Mouse (Mus musculus) kidney, embryonic 15.5 days (tissue): ENCODE data around the gene Csnk2a1. TPM values are rescaled to one million over a fixed set of nuclear protein-coding genes. Genes with fewer than 3 reads are reported as not detected.

Experiments
- ATAC-seq: fragments of 200-750 bp; cut with Nextera tagmentation; replicated peaks from 2 replicates; pipeline ENCODE4 v1.8.0; 2017; ENCODE audit warnings: moderate TSS enrichment; ENCODE audit not compliant: low FRiP score
- H3K27ac ChIP-seq: fragments of 300-500 bp; sonication (generic); 2 replicates; pipeline ENCODE4 v1.5.1; 2015; ENCODE audit warnings: mild to moderate bottlenecking, inconsistent platforms
- H3K27me3 ChIP-seq: fragments of 300-500 bp; sonication (generic); 2 replicates; pipeline ENCODE4 v1.6.1; 2015; ENCODE audit warnings: inconsistent platforms
- H3K36me3 ChIP-seq: fragments of 300-500 bp; sonication (generic); 2 replicates; pipeline ENCODE4 v1.6.1; 2015; ENCODE audit warnings: inconsistent platforms
- H3K4me1 ChIP-seq: fragments of 300-500 bp; sonication (generic); 2 replicates; pipeline ENCODE4 v1.6.1; 2015; ENCODE audit warnings: inconsistent platforms
- H3K4me2 ChIP-seq: fragments of 300-500 bp; sonication (generic); 2 replicates; pipeline ENCODE4 v1.6.1; 2015; ENCODE audit warnings: moderate library complexity, mild to moderate bottlenecking, inconsistent platforms
- H3K4me3 ChIP-seq: fragments of 300-500 bp; sonication (generic); replicated peaks from 2 replicates; pipeline ENCODE4 v1.5.1; 2015; ENCODE audit warnings: mild to moderate bottlenecking, inconsistent platforms
- H3K9ac ChIP-seq: fragments of 300-500 bp; sonication (generic); 2 replicates; pipeline ENCODE4 v1.6.1; 2015; ENCODE audit warnings: mild to moderate bottlenecking, inconsistent platforms
- H3K9me3 ChIP-seq: fragments of 300-500 bp; sonication (generic); replicated peaks from 2 replicates; pipeline ENCODE4 v1.6.1; 2016; ENCODE audit warnings: inconsistent platforms
- WGBS: fragments of 180-500 bp; shearing (Covaris S2); methylation state at CpG from one replicate; pipeline ENCODE4 v1.1.7; 2015; ENCODE audit warnings: mixed read lengths; 5-methylcytosine and 5-hydroxymethylcytosine counted together
- polyA plus RNA-seq: library from polyadenylated mRNA; unstranded; fragments of >200 nt; fragmentation: Nextera tagmentation; extraction: Ambion mirVana; gene quantifications from 2 replicates; pipeline ENCODE4 v1.2.1, GENCODE M21; 2015

Gene Csnk2a1
- polyA plus RNA-seq, 1 experiment from 2014 or later: 93.4 TPM

- peaks cover 22% of the 10 kb centered on the region for H3K4me1 ChIP-seq
- no peaks in the 10 kb centered on the region for H3K27me3 ChIP-seq
- H3K27ac ChIP-seq: 0 out of 2 replicates have a peak overlapping the region, but pooled peaks have one; percentile 90
- no peaks in the 10 kb centered on the region for H3K9me3 ChIP-seq
- H3K4me2 ChIP-seq: peak overlapping the region; percentile 87
- no peak for ATAC-seq
- peak overlapping the region; percentile 91 for H3K4me3 ChIP-seq
- H3K9ac ChIP-seq: peak overlapping the region; percentile 96
- H3K36me3 ChIP-seq: peaks cover 9% of the 10 kb centered on the region; the same call in 1 of the 2 replicates
- WGBS: 35% methylated on average over 5 of the region's 5 CpGs
Measured at GRCm38 (mm10) chr2:152294541-152294940, 67.9 kb downstream of the Csnk2a1 start.

GRCm38 (mm10) chr2:152302862-152303261 is 76.2 kb downstream of the Csnk2a1 start:
- H3K27me3 ChIP-seq: no peaks in the 10 kb centered on the region
- H3K4me1 ChIP-seq: no peaks in the 10 kb centered on the region
- 88% methylated on average over 2 of the region's 2 CpGs for WGBS
- peaks cover 55% of the 10 kb centered on the region for H3K36me3 ChIP-seq
- H3K4me2 ChIP-seq: no peak overlapping the region
- no peak overlapping the region for H3K9ac ChIP-seq
- H3K27ac ChIP-seq: no peak overlapping the region
- H3K4me3 ChIP-seq: no peak overlapping the region
- ATAC-seq: no peak
- H3K9me3 ChIP-seq: no peaks in the 10 kb centered on the region

GRCm38 (mm10) chr2:152303781-152304180 is 77.1 kb downstream of the Csnk2a1 start:
- Histone ChIP-seq H3K4me3 (no peak overlapping the region), H3K27ac (no peak overlapping the region), H3K27me3 (no peaks in the 10 kb centered on the region), H3K9ac (no peak overlapping the region), H3K4me1 (no peaks in the 10 kb centered on the region), H3K4me2 (no peak overlapping the region), H3K36me3 (peaks cover 63% of the 10 kb centered on the region), H3K9me3 (no peaks in the 10 kb centered on the region)
- ATAC-seq: 0 out of 2 replicates have a peak, but pooled peaks have one; percentile 33
- 53% methylated on average over 5 of the region's 5 CpGs for WGBS

GRCm38 (mm10) chr2:152305480-152305879 is 78.8 kb downstream of the Csnk2a1 start:
- no peaks in the 10 kb centered on the region for H3K9me3 ChIP-seq
- H3K9ac ChIP-seq: no peak overlapping the region
- peaks cover 80% of the 10 kb centered on the region for H3K36me3 ChIP-seq
- no peak overlapping the region for H3K4me3 ChIP-seq
- H3K27ac ChIP-seq: no peak overlapping the region
- WGBS: 94% methylated on average over 6 of the region's 6 CpGs
- no peak for ATAC-seq
- H3K4me1 ChIP-seq: no peaks in the 10 kb centered on the region
- H3K27me3 ChIP-seq: no peaks in the 10 kb centered on the region
- no peak overlapping the region for H3K4me2 ChIP-seq

GRCm38 (mm10) chr2:152307186-152307585 is 80.5 kb downstream of the Csnk2a1 start:
- Histone ChIP-seq H3K36me3 (peaks cover 92% of the 10 kb centered on the region), H3K9me3 (no peaks in the 10 kb centered on the region), H3K4me3 (no peak overlapping the region), H3K27ac (no peak overlapping the region), H3K27me3 (no peaks in the 10 kb centered on the region), H3K9ac (no peak overlapping the region), H3K4me1 (no peaks in the 10 kb centered on the region), H3K4me2 (no peak overlapping the region)
- 89% methylated on average over 3 of the region's 3 CpGs for WGBS
- ATAC-seq: no peak

- Histone ChIP-seq H3K36me3 (peaks cover 98% of the 10 kb centered on the region), H3K27ac (no peak overlapping the region), H3K9ac (no peak overlapping the region), H3K9me3 (no peaks in the 10 kb centered on the region), H3K27me3 (no peaks in the 10 kb centered on the region), H3K4me2 (no peak overlapping the region), H3K4me1 (no peaks in the 10 kb centered on the region), H3K4me3 (no peak overlapping the region)
- ATAC-seq: no peak
- 75% methylated on average over 7 of the region's 7 CpGs for WGBS
Measured at GRCm38 (mm10) chr2:152312996-152313395, 86.4 kb downstream of the Csnk2a1 start.

- peaks cover 98% of the 10 kb centered on the region for H3K36me3 ChIP-seq
- no peak overlapping the region for H3K4me3 ChIP-seq
- H3K9me3 ChIP-seq: no peaks in the 10 kb centered on the region
- no peak for ATAC-seq
- H3K9ac ChIP-seq: no peak overlapping the region
- no peaks in the 10 kb centered on the region for H3K27me3 ChIP-seq
- H3K4me1 ChIP-seq: no peaks in the 10 kb centered on the region
- H3K27ac ChIP-seq: no peak overlapping the region
- 88% methylated on average over 6 of the region's 6 CpGs for WGBS
- no peak overlapping the region for H3K4me2 ChIP-seq
Measured at GRCm38 (mm10) chr2:152313926-152314325, 87.3 kb downstream of the Csnk2a1 start.

GRCm38 (mm10) chr2:152317054-152317453 is 90.4 kb downstream of the Csnk2a1 start:
- no peak overlapping the region for H3K4me3 ChIP-seq
- ATAC-seq: no peak
- peaks cover 94% of the 10 kb centered on the region for H3K36me3 ChIP-seq
- no peak overlapping the region for H3K9ac ChIP-seq
- H3K27ac ChIP-seq: no peak overlapping the region
- H3K27me3 ChIP-seq: no peaks in the 10 kb centered on the region
- no peaks in the 10 kb centered on the region for H3K9me3 ChIP-seq
- no peak overlapping the region for H3K4me2 ChIP-seq
- H3K4me1 ChIP-seq: no peaks in the 10 kb centered on the region
- 82% methylated on average over 6 of the region's 6 CpGs for WGBS

GRCm38 (mm10) chr2:152321558-152321957 is 94.9 kb downstream of the Csnk2a1 start:
- H3K4me1 ChIP-seq: no peaks in the 10 kb centered on the region
- H3K9ac ChIP-seq: no peak overlapping the region
- H3K4me3 ChIP-seq: no peak overlapping the region
- WGBS: 79% methylated on average over 5 of the region's 5 CpGs
- no peaks in the 10 kb centered on the region for H3K9me3 ChIP-seq
- peaks cover 94% of the 10 kb centered on the region for H3K36me3 ChIP-seq
- no peak overlapping the region for H3K4me2 ChIP-seq
- no peak for ATAC-seq
- H3K27ac ChIP-seq: no peak overlapping the region
- H3K27me3 ChIP-seq: no peaks in the 10 kb centered on the region

GRCm38 (mm10) chr2:152322198-152322597 is 95.6 kb downstream of the Csnk2a1 start:
- Histone ChIP-seq H3K9me3 (no peaks in the 10 kb centered on the region), H3K9ac (no peak overlapping the region), H3K4me1 (no peaks in the 10 kb centered on the region), H3K27me3 (no peaks in the 10 kb centered on the region), H3K4me2 (no peak overlapping the region), H3K27ac (no peak overlapping the region), H3K36me3 (peaks cover 94% of the 10 kb centered on the region), H3K4me3 (no peak overlapping the region)
- ATAC-seq: no peak
- 91% methylated on average over 6 of the region's 6 CpGs for WGBS

GRCm38 (mm10) chr2:152323971-152324370 is 97.3 kb downstream of the Csnk2a1 start:
- WGBS: 91% methylated on average over 14 of the region's 14 CpGs
- no peak for ATAC-seq
- Histone ChIP-seq H3K4me1 (no peaks in the 10 kb centered on the region), H3K9me3 (no peaks in the 10 kb centered on the region), H3K36me3 (peaks cover 94% of the 10 kb centered on the region), H3K27ac (no peak overlapping the region), H3K4me3 (no peak overlapping the region), H3K9ac (no peak overlapping the region), H3K4me2 (no peak overlapping the region), H3K27me3 (no peaks in the 10 kb centered on the region)

GRCm38 (mm10) chr2:152324842-152325241 is 98.2 kb downstream of the Csnk2a1 start:
- ATAC-seq: no peak
- Histone ChIP-seq H3K4me3 (no peak overlapping the region), H3K4me2 (no peak overlapping the region), H3K9me3 (no peaks in the 10 kb centered on the region), H3K9ac (no peak overlapping the region), H3K36me3 (peaks cover 94% of the 10 kb centered on the region), H3K4me1 (no peaks in the 10 kb centered on the region), H3K27ac (no peak overlapping the region), H3K27me3 (no peaks in the 10 kb centered on the region)
- WGBS: 70% methylated on average over 3 of the region's 3 CpGs

- 95% methylated on average over 13 of the region's 13 CpGs for WGBS
- Histone ChIP-seq H3K36me3 (peaks cover 88% of the 10 kb centered on the region), H3K9ac (no peak overlapping the region)
Measured at GRCm38 (mm10) chr2:152326157-152326556, 99.5 kb downstream of the Csnk2a1 start.

More at GRCm38 (mm10) chr2:152326157-152326556, 99.5 kb downstream of the Csnk2a1 start:
- no peak for ATAC-seq
- Histone ChIP-seq H3K4me2 (no peak overlapping the region), H3K4me3 (no peak overlapping the region), H3K27me3 (no peaks in the 10 kb centered on the region), H3K27ac (no peak overlapping the region), H3K9me3 (no peaks in the 10 kb centered on the region), H3K4me1 (peaks cover 7% of the 10 kb centered on the region)
